Mouse (Mus musculus) bone marrow, adult 2 months (tissue): ENCODE measurements around the gene Rab29.

ENCODE experiments used
- CTCF ChIP-seq: fragments of 200-500 bp; IDR thresholded peaks from 2 replicates; pipeline ENCODE4 v1.5.1; 2011; ENCODE audit warnings: low read length, control low read depth; ENCODE audit not compliant: control insufficient read depth, insufficient read depth
- POLR2A ChIP-seq: fragments of 200-500 bp; IDR thresholded peaks from 2 replicates; pipeline ENCODE4 v1.6.1; 2011; ENCODE audit warnings: low read depth, mild to moderate bottlenecking, control low read depth, low read length, borderline replicate concordance; ENCODE audit not compliant: control insufficient read depth

- no peak for TF ChIP-seq CTCF
- no peak for TF ChIP-seq POLR2A
These were observed 24.8 kb upstream of the Rab29 start for GRCm38 (mm10) chr1:131842221-131842620.
